36 mouse cellular contexts compared by ENCODE assay signal in genomic region chr7:81498181-81498580, GRCm38 (mm10). TPM values are rescaled to one million over a fixed set of nuclear protein-coding genes. Genes with fewer than 3 reads are reported as not detected.
"Had no signal": no experiment of that assay in that cellular context is flagged by ENCODE, and none has a peak within 500 bp of the region (broad histone marks: within the 10 kb centered on the region; RNA-seq: fewer than 3 reads in every experiment).

TSS of gene BC048679 (minus strand) at chr7:81498281.

- H3K36me3 ChIP-seq: heart, embryonic 10.5 days; heart, embryonic 12.5 days; hindbrain, embryonic 13.5 days; intestine, embryonic 15.5 days; limb, embryonic 13.5 days; limb, embryonic 15.5 days; liver, embryonic 12.5 days had no signal

- H3K27ac ChIP-seq: heart, adult 2 months; heart, embryonic 10.5 days; hindbrain, embryonic 13.5 days; intestine, embryonic 15.5 days; layer of hippocampus, adult 2 months; left cerebral cortex, adult 2 months; limb, embryonic 13.5 days; limb, embryonic 15.5 days; liver, embryonic 12.5 days; liver, embryonic 14.5 days had no signal

- ATAC-seq: hindbrain, embryonic 16.5 days; inflammation-experienced regulatory T-cells, adult 6 months; intestine, embryonic 15.5 days; intestine, postnatal 0 days; liver, embryonic 12.5 days had no signal

- H3K4me2 ChIP-seq: heart, embryonic 12.5 days; hindbrain, embryonic 13.5 days; intestine, embryonic 15.5 days; limb, embryonic 13.5 days; limb, embryonic 15.5 days; liver, embryonic 12.5 days had no signal

- H3K9ac ChIP-seq: heart, embryonic 12.5 days; hindbrain, embryonic 13.5 days; intestine, embryonic 15.5 days; limb, embryonic 13.5 days; limb, embryonic 15.5 days; liver, embryonic 12.5 days; liver, embryonic 14.5 days had no signal

- DNase-seq: gastrocnemius, postnatal 14 days; gastrocnemius, postnatal 36 days; heart, adult 2 months; heart, postnatal 10 days; heart, postnatal 4 days; kidney, adult 18-20 months; kidney, adult 8-10 months; kidney, postnatal 10 days; kidney, postnatal 25 days; kidney, postnatal 4 days; left cerebral cortex, postnatal 4 days had no signal

- H3K4me3 ChIP-seq: heart, adult 2 months; heart, embryonic 10.5 days; heart, embryonic 12.5 days; hindbrain, embryonic 13.5 days; intestine, embryonic 15.5 days; layer of hippocampus, adult 2 months; left cerebral cortex, adult 2 months; limb, embryonic 13.5 days; limb, embryonic 15.5 days; liver, embryonic 12.5 days had no signal

- H3K9me3 ChIP-seq: heart, embryonic 10.5 days; heart, embryonic 12.5 days; hindbrain, embryonic 13.5 days; intestine, embryonic 15.5 days; limb, embryonic 13.5 days; limb, embryonic 15.5 days; liver, embryonic 12.5 days had no signal

- H3K4me1 ChIP-seq: hindbrain, embryonic 13.5 days; intestine, embryonic 15.5 days; limb, embryonic 13.5 days had no signal

RNA-seq across cellular contexts. Expression of gene BC048679, which starts in this region (rescaled TPM):
- total RNA-seq: gastrocnemius, postnatal 14 days; granulocyte monocyte progenitor cell, adult 5-6 weeks; heart, adult 2 months; heart, postnatal 10 days; heart, postnatal 25 days; heart, postnatal 4 days; layer of hippocampus, adult 2 months; layer of hippocampus, postnatal 10 days; layer of hippocampus, postnatal 25 days; left cerebral cortex, adult 2 months; left cerebral cortex, postnatal 25 days; left cerebral cortex, postnatal 4 days; liver, adult 2 months had no signal
- polyA plus RNA-seq: heart, adult 2 months; heart, embryonic 10.5 days; heart, embryonic 12.5 days; heart, embryonic 14.5 days; heart, embryonic 16.5 days; hindbrain, embryonic 11.5 days; hindbrain, embryonic 13.5 days; hindbrain, embryonic 16.5 days; inflammation-experienced regulatory T-cells, adult 6 months; intestine, embryonic 15.5 days; intestine, postnatal 0 days; kidney, embryonic 14.5 days; kidney, embryonic 16.5 days; limb, embryonic 11.5 days; limb, embryonic 13.5 days; limb, embryonic 15.5 days; liver, adult 2 months; liver, embryonic 12.5 days; liver, embryonic 14.5 days had no signal
